Mouse (Mus musculus) midbrain, embryonic 15.5 days (tissue): ENCODE measurements at regions not wholly inside any gene's neighbourhood (a gene's known extent, or its start where the extent isn't known, plus 50 kb on each side); places are given as distances from the start of the nearest gene placed in this dataset.

Experiments
- ATAC-seq: fragments of 200-750 bp; cut with Nextera tagmentation; replicated peaks from 2 replicates; pipeline ENCODE4 v1.8.0; 2017; ENCODE audit warnings: moderate TSS enrichment
- H3K27ac ChIP-seq: fragments of 300-500 bp; sonication (generic); 2 replicates; pipeline ENCODE4 v1.5.1; 2015; ENCODE audit warnings: mild to moderate bottlenecking, inconsistent platforms
- H3K27me3 ChIP-seq: fragments of 300-500 bp; sonication (generic); replicated peaks from 2 replicates; pipeline ENCODE4 v1.6.1; 2015; ENCODE audit warnings: inconsistent platforms
- H3K36me3 ChIP-seq: fragments of 300-500 bp; sonication (generic); replicated peaks from 2 replicates; pipeline ENCODE4 v1.6.1; 2015; ENCODE audit warnings: inconsistent platforms
- H3K4me1 ChIP-seq: fragments of 300-500 bp; sonication (generic); 2 replicates; pipeline ENCODE4 v1.6.1; 2015; ENCODE audit warnings: inconsistent platforms
- H3K4me2 ChIP-seq: fragments of 300-500 bp; sonication (generic); 2 replicates; pipeline ENCODE4 v1.6.1; 2015; ENCODE audit warnings: inconsistent platforms, mild to moderate bottlenecking, moderate library complexity
- H3K4me3 ChIP-seq: fragments of 300-500 bp; sonication (generic); 2 replicates; pipeline ENCODE4 v1.5.1; 2015; ENCODE audit warnings: mild to moderate bottlenecking, inconsistent platforms
- H3K9ac ChIP-seq: fragments of 300-500 bp; sonication (generic); 2 replicates; pipeline ENCODE4 v1.6.1; 2015; ENCODE audit warnings: mild to moderate bottlenecking, inconsistent platforms
- H3K9me3 ChIP-seq: fragments of 300-500 bp; sonication (generic); 2 replicates; pipeline ENCODE4 v1.6.1; 2016; ENCODE audit warnings: inconsistent platforms
- WGBS: fragments of 180-500 bp; shearing (Covaris S2); methylation state at CpG from one replicate; pipeline ENCODE4 v1.1.7; 2015; ENCODE audit warnings: mixed read lengths; 5-methylcytosine and 5-hydroxymethylcytosine counted together

- WGBS, result 94% methylated on average over 11 of the region's 11 CpGs
- no peak overlapping the region for H3K4me3 ChIP-seq
- no peaks in the 10 kb centered on the region for H3K4me1 ChIP-seq
- ATAC-seq, result no peak
- H3K36me3 ChIP-seq, result no peaks in the 10 kb centered on the region
- H3K27ac ChIP-seq, result no peak overlapping the region
- H3K9me3 ChIP-seq, result no peaks in the 10 kb centered on the region
- H3K4me2 ChIP-seq, result no peak overlapping the region
- H3K27me3 ChIP-seq, result no peaks in the 10 kb centered on the region
- no peak overlapping the region for H3K9ac ChIP-seq
These were observed 93.8 kb upstream of the Psmd7 start for GRCm38 (mm10) chr8:107682066-107682465.

GRCm38 (mm10) chr8:107684721-107685691, 96.7 kb upstream of the Psmd7 start:
- Histone ChIP-seq H3K9ac (no peak overlapping the region), H3K36me3 (no peaks in the 10 kb centered on the region), H3K4me2 (no peak overlapping the region), H3K27me3 (no peaks in the 10 kb centered on the region), H3K27ac (no peak overlapping the region), H3K4me3 (no peak overlapping the region), H3K4me1 (no peaks in the 10 kb centered on the region), H3K9me3 (no peaks in the 10 kb centered on the region)
- WGBS, result 67% methylated on average over 29 of the region's 29 CpGs
- no peak for ATAC-seq

- no peak overlapping the region for H3K27ac ChIP-seq
- H3K4me2 ChIP-seq, result no peak overlapping the region
- no peaks in the 10 kb centered on the region; the same call in 1 of the 2 replicates for H3K4me1 ChIP-seq
- no peak overlapping the region for H3K9ac ChIP-seq
- WGBS, result 61% methylated on average over 5 of the region's 5 CpGs
- H3K4me3 ChIP-seq, result no peak overlapping the region
- no peaks in the 10 kb centered on the region for H3K9me3 ChIP-seq
- ATAC-seq, result no peak
- no peaks in the 10 kb centered on the region for H3K27me3 ChIP-seq
- no peaks in the 10 kb centered on the region for H3K36me3 ChIP-seq
These were observed 98.7 kb upstream of the Psmd7 start for GRCm38 (mm10) chr8:107686936-107687335.

- Histone ChIP-seq H3K4me1 (no peaks in the 10 kb centered on the region; the same call in 1 of the 2 replicates), H3K9ac (no peak overlapping the region), H3K27ac (no peak overlapping the region), H3K9me3 (no peaks in the 10 kb centered on the region), H3K36me3 (no peaks in the 10 kb centered on the region), H3K27me3 (no peaks in the 10 kb centered on the region), H3K4me2 (no peak overlapping the region), H3K4me3 (no peak overlapping the region)
- ATAC-seq, result no peak
- WGBS, result 83% methylated on average over 9 of the region's 9 CpGs
These were observed 99.3 kb upstream of the Psmd7 start for GRCm38 (mm10) chr8:107687529-107687928.

- 86% methylated on average over 10 of the region's 10 CpGs for WGBS
- no peaks in the 10 kb centered on the region for H3K36me3 ChIP-seq
- no peaks in the 10 kb centered on the region; the same call in 1 of the 2 replicates for H3K4me1 ChIP-seq
- H3K27ac ChIP-seq, result no peak overlapping the region
- H3K27me3 ChIP-seq, result no peaks in the 10 kb centered on the region
- no peak for ATAC-seq
- H3K9me3 ChIP-seq, result no peaks in the 10 kb centered on the region
- no peak overlapping the region for H3K4me2 ChIP-seq
- no peak overlapping the region for H3K4me3 ChIP-seq
- H3K9ac ChIP-seq, result no peak overlapping the region
These were observed 100.8 kb upstream of the Psmd7 start for GRCm38 (mm10) chr8:107689020-107689419.

- 65% methylated on average over 4 of the region's 4 CpGs for WGBS
- no peak for ATAC-seq
- no peak overlapping the region for H3K4me3 ChIP-seq
- no peak overlapping the region for H3K9ac ChIP-seq
- no peak overlapping the region for H3K27ac ChIP-seq
- no peak overlapping the region for H3K4me2 ChIP-seq
- no peaks in the 10 kb centered on the region; the same call in 1 of the 2 replicates for H3K4me1 ChIP-seq
- H3K9me3 ChIP-seq, result no peaks in the 10 kb centered on the region
- no peaks in the 10 kb centered on the region for H3K36me3 ChIP-seq
- H3K27me3 ChIP-seq, result no peaks in the 10 kb centered on the region; the same call in 1 of the 2 replicates
These were observed 103.0 kb upstream of the Psmd7 start for GRCm38 (mm10) chr8:107691251-107691650.

GRCm38 (mm10) chr8:107696384-107697346, 108.4 kb upstream of the Psmd7 start:
- Histone ChIP-seq H3K9me3 (no peaks in the 10 kb centered on the region), H3K36me3 (no peaks in the 10 kb centered on the region), H3K4me1 (peaks cover 20% of the 10 kb centered on the region), H3K27ac (0 out of 2 replicates have a peak overlapping the region, but pooled peaks have one; percentile 34), H3K9ac (no peak overlapping the region), H3K4me2 (peak overlapping the region; percentile 10; the same call in 1 of the 2 replicates), H3K27me3 (no peaks in the 10 kb centered on the region; the same call in 1 of the 2 replicates), H3K4me3 (no peak overlapping the region)
- no peak for ATAC-seq
- WGBS, result 48% methylated on average over 20 of the region's 20 CpGs

- H3K27me3 ChIP-seq, result no peaks in the 10 kb centered on the region; the same call in 1 of the 2 replicates
- H3K4me2 ChIP-seq, result peak overlapping the region; percentile 17; the same call in 1 of the 2 replicates
- no peak overlapping the region for H3K9ac ChIP-seq
These were observed 111.0 kb upstream of the Psmd7 start for GRCm38 (mm10) chr8:107699307-107699706.

GRCm38 (mm10) chr8:107699759-107700158, 111.5 kb upstream of the Psmd7 start:
- Histone ChIP-seq H3K9me3 (no peaks in the 10 kb centered on the region), H3K27ac (peak overlapping the region; percentile 46; the same call in 1 of the 2 replicates), H3K4me2 (no peak overlapping the region), H3K27me3 (no peaks in the 10 kb centered on the region; the same call in 1 of the 2 replicates), H3K36me3 (no peaks in the 10 kb centered on the region), H3K9ac (no peak overlapping the region), H3K4me3 (no peak overlapping the region), H3K4me1 (peaks cover 20% of the 10 kb centered on the region)
- ATAC-seq, result no peak
- 56% methylated on average over 3 of the region's 3 CpGs for WGBS

More at GRCm38 (mm10) chr8:107699307-107699706, 111.0 kb upstream of the Psmd7 start:
- WGBS, result 26% methylated on average over 7 of the region's 7 CpGs
- ATAC-seq, result no peak
- no peaks in the 10 kb centered on the region for H3K9me3 ChIP-seq
- H3K36me3 ChIP-seq, result no peaks in the 10 kb centered on the region
- H3K27ac ChIP-seq, result peak overlapping the region; percentile 46; the same call in 1 of the 2 replicates
- H3K4me3 ChIP-seq, result no peak overlapping the region
- H3K4me1 ChIP-seq, result peaks cover 20% of the 10 kb centered on the region

- no peak for ATAC-seq
- no peak overlapping the region for H3K9ac ChIP-seq
- no peaks in the 10 kb centered on the region for H3K36me3 ChIP-seq
- no peak overlapping the region for H3K27ac ChIP-seq
- H3K9me3 ChIP-seq, result no peaks in the 10 kb centered on the region
- H3K27me3 ChIP-seq, result no peaks in the 10 kb centered on the region
- no peaks in the 10 kb centered on the region for H3K4me1 ChIP-seq
- 86% methylated on average over 10 of the region's 10 CpGs for WGBS
- no peak overlapping the region for H3K4me3 ChIP-seq
- H3K4me2 ChIP-seq, result no peak overlapping the region
These were observed 127.6 kb upstream of the Psmd7 start for GRCm38 (mm10) chr8:107715901-107716300.

- no peak overlapping the region for H3K4me3 ChIP-seq
- no peak; the same call in 1 of the 2 replicates for ATAC-seq
- peak overlapping the region; percentile 59; the same call in 1 of the 2 replicates for H3K27ac ChIP-seq
- no peaks in the 10 kb centered on the region for H3K9me3 ChIP-seq
- no peaks in the 10 kb centered on the region for H3K36me3 ChIP-seq
- H3K4me2 ChIP-seq, result 0 out of 2 replicates have a peak overlapping the region, but pooled peaks have one; percentile 8
- H3K9ac ChIP-seq, result no peak overlapping the region
- no peaks in the 10 kb centered on the region for H3K27me3 ChIP-seq
- 63% methylated on average over 13 of the region's 13 CpGs for WGBS
- H3K4me1 ChIP-seq, result no peaks in the 10 kb centered on the region
These were observed 129.6 kb upstream of the Psmd7 start for GRCm38 (mm10) chr8:107717856-107718255.

- Histone ChIP-seq H3K9me3 (no peaks in the 10 kb centered on the region), H3K4me2 (no peak overlapping the region), H3K27me3 (no peaks in the 10 kb centered on the region), H3K4me1 (no peaks in the 10 kb centered on the region), H3K36me3 (no peaks in the 10 kb centered on the region), H3K9ac (no peak overlapping the region), H3K27ac (no peak overlapping the region), H3K4me3 (no peak overlapping the region)
- no peak for ATAC-seq
- WGBS, result 76% methylated on average over 3 of the region's 3 CpGs
These were observed 131.4 kb upstream of the Psmd7 start for GRCm38 (mm10) chr8:107719656-107720055.
